Mouse (Mus musculus): Measurements from ENCODE around the gene Myh9. TPM values are rescaled to one million over a fixed set of nuclear protein-coding genes. Genes with fewer than 3 reads are reported as not detected.

Gene Myh9
- total and polyA plus RNA-seq, 2 experiments from 2014 or later, result 9.1 to 33.6 TPM

DNA sequence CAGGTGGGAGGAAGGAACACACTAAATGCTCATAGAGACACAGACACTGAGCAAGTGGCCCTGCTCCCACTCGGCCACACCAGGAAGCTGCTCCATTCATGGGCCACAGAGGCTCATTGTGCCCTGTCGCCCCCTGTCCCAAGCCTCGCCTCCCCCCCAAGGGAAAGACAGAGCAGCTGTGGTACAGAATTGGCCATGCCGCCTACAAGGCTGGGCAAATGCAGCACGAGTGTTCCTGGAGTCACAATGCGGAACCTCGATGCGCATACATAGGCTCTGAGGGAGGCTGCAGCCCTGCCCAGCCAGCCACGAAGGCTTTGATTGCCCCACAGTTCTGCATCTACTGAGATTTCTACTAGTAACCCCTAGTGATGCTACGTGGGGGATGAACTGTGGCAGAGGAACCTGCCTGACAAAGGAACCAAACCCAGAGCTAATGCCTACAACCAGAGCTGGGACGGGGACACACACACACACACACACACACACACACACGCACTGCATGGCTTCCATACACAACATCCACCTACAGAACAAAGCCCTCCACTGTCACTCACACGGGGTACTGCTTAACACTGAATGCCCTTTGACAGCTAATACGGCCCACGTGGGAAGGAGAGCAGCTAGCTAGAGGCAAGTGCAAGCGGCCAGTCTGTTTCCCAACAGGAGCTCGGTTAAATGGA lies 31.4 kb downstream of the Myh9 start:
- Histone ChIP-seq H3K4me3 (ENCODE audit: low read length) (no peak overlapping the region), H3K9ac (replicated peaks; ENCODE audit: low read length) (no peak overlapping the region), H3K4me1 (ENCODE audit: insufficient read depth, low read length) (peaks cover 13% of the 10 kb centered on the region), H3K27ac (peak overlapping the region; percentile 36; the same call in 1 of the 2 replicates), H3K36me3 (ENCODE audit: insufficient read depth, low read length) (peaks cover 16% of the 10 kb centered on the region; the same call in 1 of the 2 replicates), H3K4me2 (ENCODE audit: low read depth, low read length) (no peak overlapping the region), H3K9me3 (ENCODE audit: low read length) (no peaks in the 10 kb centered on the region), H3K27me3 (ENCODE audit: insufficient read depth, low read length) (no peaks in the 10 kb centered on the region)
- WGBS, result 37% methylated on average over 17 of the region's 17 CpGs
- DNase-seq (ENCODE audit: low spot score), result peak; percentile 55
- peak; percentile 87 for ATAC-seq
- no peak for TF ChIP-seq CTCF (IDR thresholded peaks at IDR 0.05; ENCODE audit: low read depth)

DNA sequence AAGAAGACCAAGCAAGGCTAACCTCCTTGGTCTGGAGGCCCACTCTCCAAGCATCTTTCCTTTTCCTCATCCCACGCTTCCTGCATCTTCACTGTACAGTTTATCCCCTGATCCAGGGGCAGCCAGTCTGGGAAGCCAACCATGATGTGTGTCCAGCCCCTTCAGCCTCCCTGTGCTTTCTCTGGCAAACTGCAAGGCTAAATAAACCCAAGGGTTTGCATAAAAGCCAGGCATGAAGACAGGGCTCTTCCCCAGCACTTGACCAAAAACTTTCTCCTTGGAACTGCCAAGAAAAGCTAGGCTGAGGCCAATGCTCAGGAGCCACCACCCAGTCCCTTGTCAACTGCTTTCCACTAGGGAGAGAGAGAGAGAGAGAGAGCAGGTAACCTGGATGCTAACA lies 32.5 kb downstream of the Myh9 start:
- peaks cover 16% of the 10 kb centered on the region; the same call in 1 of the 2 replicates for H3K36me3 ChIP-seq (ENCODE audit: insufficient read depth, low read length)
- H3K27ac ChIP-seq, result 0 out of 2 replicates have a peak overlapping the region, but pooled peaks have one; percentile 36
- H3K4me1 ChIP-seq (ENCODE audit: insufficient read depth, low read length), result peaks cover 11% of the 10 kb centered on the region; the same call in 1 of the 2 replicates
- H3K9me3 ChIP-seq (ENCODE audit: low read length), result no peaks in the 10 kb centered on the region
- no peak overlapping the region for H3K4me2 ChIP-seq (ENCODE audit: low read depth, low read length)
- DNase-seq (ENCODE audit: low spot score) (no peak), ATAC-seq (no peak)
- no peak overlapping the region for H3K4me3 ChIP-seq (ENCODE audit: low read length)
- TF ChIP-seq CTCF (IDR thresholded peaks at IDR 0.05; ENCODE audit: low read depth), result no peak
- no peak overlapping the region for H3K9ac ChIP-seq (replicated peaks; ENCODE audit: low read length)
- no peaks in the 10 kb centered on the region for H3K27me3 ChIP-seq (ENCODE audit: insufficient read depth, low read length)
- WGBS, result 94% methylated on average over 1 of the region's 1 CpGs

DNA sequence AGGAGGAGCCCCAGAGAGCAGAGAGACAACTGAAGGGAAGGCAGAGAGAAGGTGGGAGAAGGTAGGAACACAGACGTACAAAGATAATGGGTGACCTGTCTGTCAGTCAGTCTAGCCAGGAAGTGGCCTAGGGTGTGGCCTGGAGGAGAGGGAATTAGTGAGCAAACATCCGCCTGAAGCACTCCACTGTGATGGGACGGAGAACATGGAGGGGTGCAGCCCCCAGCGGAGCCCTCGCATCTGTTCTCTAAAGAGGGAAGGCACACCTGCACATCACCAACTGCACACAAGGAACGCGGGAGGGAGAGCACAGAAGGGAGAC lies 34.8 kb downstream of the Myh9 start:
- TF ChIP-seq CTCF (IDR thresholded peaks at IDR 0.05; ENCODE audit: low read depth), result no peak
- ATAC-seq, result no peak
- DNase-seq (ENCODE audit: low spot score), result no peak
- 87% methylated on average over 7 of the region's 7 CpGs for WGBS
- Histone ChIP-seq H3K36me3 (ENCODE audit: insufficient read depth, low read length) (peaks cover 10% of the 10 kb centered on the region; the same call in 1 of the 2 replicates), H3K9me3 (ENCODE audit: low read length) (no peaks in the 10 kb centered on the region), H3K9ac (replicated peaks; ENCODE audit: low read length) (no peak overlapping the region), H3K27me3 (ENCODE audit: insufficient read depth, low read length) (no peaks in the 10 kb centered on the region), H3K4me1 (ENCODE audit: insufficient read depth, low read length) (peaks cover 8% of the 10 kb centered on the region; the same call in 1 of the 2 replicates), H3K4me2 (ENCODE audit: low read depth, low read length) (no peak overlapping the region), H3K27ac (no peak overlapping the region), H3K4me3 (ENCODE audit: low read length) (no peak overlapping the region)

DNA sequence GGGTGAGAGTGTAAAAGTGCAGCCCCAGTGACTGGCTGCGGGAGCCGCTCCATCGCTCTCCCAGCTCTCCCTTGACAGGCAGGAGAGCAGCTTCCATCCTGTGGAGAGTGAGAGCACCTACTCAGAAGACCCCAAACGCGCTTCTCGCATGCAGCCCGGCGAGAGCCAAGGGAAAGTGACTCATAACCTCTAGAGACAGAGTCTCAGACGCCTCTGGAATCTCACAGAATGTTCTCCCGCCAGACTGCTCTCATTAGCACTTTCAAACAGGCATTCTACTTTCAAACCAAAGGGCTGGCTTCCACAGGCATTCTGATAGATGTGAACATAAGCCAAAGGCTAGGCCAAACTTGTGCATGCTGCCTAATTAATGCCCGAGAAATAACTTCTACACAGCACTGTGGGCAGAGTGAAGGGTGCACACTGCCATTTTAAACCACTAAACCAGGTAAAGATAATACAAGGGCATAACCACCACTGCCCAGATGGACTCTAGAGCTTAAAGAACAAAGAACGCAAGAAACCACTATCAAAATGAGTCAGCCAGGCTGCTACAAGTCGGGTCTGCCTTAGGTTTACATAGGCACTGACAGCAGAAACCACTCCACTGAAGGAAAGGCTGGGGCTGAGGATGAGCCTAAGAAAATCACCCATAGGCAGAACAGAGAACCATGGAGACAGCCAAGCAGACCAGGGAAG lies 35.3 kb downstream of the Myh9 start:
- no peak overlapping the region for H3K4me2 ChIP-seq (ENCODE audit: low read depth, low read length)
- WGBS, result 76% methylated on average over 13 of the region's 13 CpGs
- H3K36me3 ChIP-seq (ENCODE audit: insufficient read depth, low read length), result peaks cover 10% of the 10 kb centered on the region; the same call in 1 of the 2 replicates
- H3K27ac ChIP-seq, result no peak overlapping the region
- TF ChIP-seq CTCF (IDR thresholded peaks at IDR 0.05; ENCODE audit: low read depth), result no peak
- no peak overlapping the region for H3K4me3 ChIP-seq (ENCODE audit: low read length)
- ATAC-seq, result no peak
- H3K9me3 ChIP-seq (ENCODE audit: low read length), result no peaks in the 10 kb centered on the region
- no peak overlapping the region for H3K9ac ChIP-seq (replicated peaks; ENCODE audit: low read length)
- DNase-seq (ENCODE audit: low spot score), result no peak
- peaks cover 8% of the 10 kb centered on the region; the same call in 1 of the 2 replicates for H3K4me1 ChIP-seq (ENCODE audit: insufficient read depth, low read length)
- H3K27me3 ChIP-seq (ENCODE audit: insufficient read depth, low read length), result no peaks in the 10 kb centered on the region

DNA sequence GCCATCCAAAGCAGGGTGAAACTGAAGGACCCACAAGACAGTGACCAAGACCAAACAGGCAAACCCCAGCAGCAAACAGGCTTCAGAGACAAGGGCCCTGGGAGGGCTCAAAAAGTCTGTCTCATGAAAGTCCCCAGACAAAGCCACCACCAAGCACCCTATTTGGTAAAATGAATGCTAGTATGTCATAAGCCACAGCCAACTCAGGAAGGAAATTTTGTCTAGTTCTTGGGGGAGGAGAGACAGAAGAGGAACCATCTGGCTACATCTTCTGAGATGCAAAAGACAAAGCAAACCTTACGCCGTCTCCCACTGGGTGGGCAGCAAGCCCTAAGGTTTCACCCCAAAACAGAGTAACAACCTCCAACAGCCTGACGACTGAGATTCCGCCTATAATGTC lies 36.3 kb downstream of the Myh9 start:
- Histone ChIP-seq H3K27me3 (ENCODE audit: insufficient read depth, low read length) (no peaks in the 10 kb centered on the region), H3K9ac (replicated peaks; ENCODE audit: low read length) (no peak overlapping the region), H3K4me3 (ENCODE audit: low read length) (no peak overlapping the region), H3K9me3 (ENCODE audit: low read length) (no peaks in the 10 kb centered on the region), H3K4me2 (ENCODE audit: low read depth, low read length) (no peak overlapping the region), H3K4me1 (ENCODE audit: insufficient read depth, low read length) (no peaks in the 10 kb centered on the region), H3K36me3 (ENCODE audit: insufficient read depth, low read length) (peaks cover 10% of the 10 kb centered on the region; the same call in 1 of the 2 replicates), H3K27ac (no peak overlapping the region)
- ATAC-seq, result no peak
- 85% methylated on average over 4 of the region's 4 CpGs for WGBS
- no peak for TF ChIP-seq CTCF (IDR thresholded peaks at IDR 0.05; ENCODE audit: low read depth)
- no peak for DNase-seq (ENCODE audit: low spot score)

- ATAC-seq (no peak), DNase-seq (ENCODE audit: low spot score) (no peak)
- Histone ChIP-seq H3K9me3 (ENCODE audit: low read length) (no peaks in the 10 kb centered on the region), H3K27me3 (ENCODE audit: insufficient read depth, low read length) (no peaks in the 10 kb centered on the region), H3K27ac (no peak overlapping the region), H3K4me1 (ENCODE audit: insufficient read depth, low read length) (no peaks in the 10 kb centered on the region), H3K4me3 (ENCODE audit: low read length) (no peak overlapping the region), H3K9ac (replicated peaks; ENCODE audit: low read length) (no peak overlapping the region), H3K4me2 (ENCODE audit: low read depth, low read length) (no peak overlapping the region), H3K36me3 (ENCODE audit: insufficient read depth, low read length) (peaks cover 10% of the 10 kb centered on the region; the same call in 1 of the 2 replicates)
- 90% methylated on average over 9 of the region's 9 CpGs for WGBS
- TF ChIP-seq CTCF (IDR thresholded peaks at IDR 0.05; ENCODE audit: low read depth), result no peak
These were observed 37.0 kb downstream of the Myh9 start for GRCm38 (mm10) chr15:77804949-77805348.

DNA sequence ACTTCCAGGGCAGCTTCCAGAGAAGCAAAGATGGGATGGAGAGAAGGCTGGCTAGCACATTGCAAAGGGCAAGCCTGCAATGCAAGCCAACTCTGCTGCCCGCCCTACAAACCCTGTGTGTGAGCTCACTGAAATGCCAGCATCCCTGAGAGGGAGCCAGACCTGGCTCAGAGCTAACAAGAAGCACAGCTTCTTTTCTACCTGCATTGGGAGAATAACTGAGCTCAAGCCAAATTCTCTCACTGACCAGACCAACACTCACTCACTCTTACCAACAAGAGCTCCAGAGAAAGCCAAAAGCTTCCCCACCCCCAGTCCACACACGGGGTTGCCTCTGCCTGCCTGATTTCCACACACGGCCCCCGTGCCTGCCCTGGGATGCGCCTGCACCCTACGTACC lies 37.5 kb downstream of the Myh9 start:
- Histone ChIP-seq H3K4me2 (ENCODE audit: low read depth, low read length) (no peak overlapping the region), H3K27me3 (ENCODE audit: insufficient read depth, low read length) (no peaks in the 10 kb centered on the region), H3K27ac (no peak overlapping the region; the same call in 1 of the 2 replicates), H3K9me3 (ENCODE audit: low read length) (no peaks in the 10 kb centered on the region), H3K4me1 (ENCODE audit: insufficient read depth, low read length) (no peaks in the 10 kb centered on the region), H3K9ac (replicated peaks; ENCODE audit: low read length) (no peak overlapping the region), H3K36me3 (ENCODE audit: insufficient read depth, low read length) (peaks cover 10% of the 10 kb centered on the region; the same call in 1 of the 2 replicates), H3K4me3 (ENCODE audit: low read length) (no peak overlapping the region)
- DNase-seq (ENCODE audit: low spot score) (no peak), ATAC-seq (no peak)
- TF ChIP-seq CTCF (IDR thresholded peaks at IDR 0.05; ENCODE audit: low read depth), result no peak
- WGBS, result 89% methylated on average over 6 of the region's 6 CpGs

Measured in hindbrain, postnatal 0 days (tissue).